Mouse (Mus musculus) midbrain, embryonic 11.5 days (tissue): ENCODE results near the gene Myl6b. TPM values are rescaled to one million over a fixed set of nuclear protein-coding genes. Genes with fewer than 3 reads are reported as not detected.
A peak's percentile ranks its signal among the peaks of the same experiment; 100 is the strongest.

Experiments
- ATAC-seq: fragments of 200-750 bp; cut with Nextera tagmentation; 2 replicates; pipeline ENCODE4 v1.8.0; 2017; ENCODE audit warnings: moderate TSS enrichment, moderate library complexity; ENCODE audit not compliant: low FRiP score
- DNase-seq: peaks from one replicate; pipeline ENCODE4 v3.0.0; 2015; ENCODE audit warnings: low spot score; ENCODE audit errors: missing footprints
- H3K27ac ChIP-seq: fragments of 300-500 bp; sonication (generic); 2 replicates; pipeline ENCODE4 v1.5.1; 2014; ENCODE audit warnings: low read depth, low read length
- H3K27me3 ChIP-seq: fragments of 300-500 bp; sonication (generic); 2 replicates; pipeline ENCODE4 v1.6.1; 2014; ENCODE audit warnings: mild to moderate bottlenecking, low read length, moderate library complexity, mixed read lengths; ENCODE audit not compliant: control insufficient read depth, insufficient read depth
- H3K36me3 ChIP-seq: fragments of 300-500 bp; sonication (generic); 2 replicates; pipeline ENCODE4 v1.6.1; 2014; ENCODE audit warnings: mild to moderate bottlenecking, low read length, moderate library complexity, mixed read lengths; ENCODE audit not compliant: control insufficient read depth, insufficient read depth
- H3K4me1 ChIP-seq: fragments of 300-500 bp; sonication (generic); 2 replicates; pipeline ENCODE4 v1.6.1; 2014; ENCODE audit warnings: low read length; ENCODE audit not compliant: control insufficient read depth, insufficient read depth
- H3K4me2 ChIP-seq: fragments of 300-500 bp; sonication (generic); 2 replicates; pipeline ENCODE4 v1.6.1; 2014; ENCODE audit warnings: mild to moderate bottlenecking, moderate library complexity
- H3K4me3 ChIP-seq: fragments of 300-500 bp; sonication (generic); 2 replicates; pipeline ENCODE4 v1.5.1; 2014; ENCODE audit warnings: low read depth, low read length
- H3K9ac ChIP-seq: fragments of 300-500 bp; sonication (generic); 2 replicates; pipeline ENCODE4 v1.6.1; 2014; ENCODE audit warnings: low read length
- H3K9me3 ChIP-seq: fragments of 300-500 bp; sonication (generic); 2 replicates; pipeline ENCODE4 v1.6.1; 2016; ENCODE audit warnings: low read length; ENCODE audit not compliant: control insufficient read depth
- whole genome bisulfite sequencing: fragments of 180-500 bp; shearing (Covaris S2); extraction: QIAGEN DNeasy Blood & Tissue Kit; methylation state at CpG from one replicate; pipeline ENCODE4 v1.1.7; 2014; 5-methylcytosine and 5-hydroxymethylcytosine counted together
- polyA plus RNA-seq: library from polyadenylated mRNA; unstranded; fragments of >200 nt; fragmentation: Nextera tagmentation; extraction: Ambion mirVana; gene quantifications from 2 replicates; pipeline ENCODE4 v1.2.1, GENCODE M21; 2014

The Myl6b gene
- polyA plus RNA-seq, 1 experiment from 2014 or later: 3.4 TPM

- peak overlapping the region; percentile 68 for H3K9ac ChIP-seq
- DNase-seq (peak; percentile 91), ATAC-seq (no peak)
- H3K4me2 ChIP-seq: peak overlapping the region; percentile 100
- H3K9me3 ChIP-seq: no peaks in the 10 kb centered on the region
- 5% methylated on average over 11 of the region's 11 CpGs for WGBS
- H3K27ac ChIP-seq: no peak overlapping the region
- no peaks in the 10 kb centered on the region; the same call in 1 of the 2 replicates for H3K36me3 ChIP-seq
- peak overlapping the region; percentile 72 for H3K4me3 ChIP-seq
- peaks cover 21% of the 10 kb centered on the region for H3K27me3 ChIP-seq
- H3K4me1 ChIP-seq: 0 out of 2 replicates have a peak, but pooled peaks cover 5% of the 10 kb centered on the region
Observed at GRCm38 (mm10) chr10:128524111-128524731, 25.7 kb upstream of the Myl6b start.

GRCm38 (mm10) chr10:128522351-128522750, 23.9 kb upstream of the Myl6b start:
- no peak for ATAC-seq
- no peak for DNase-seq
- no peak overlapping the region for H3K27ac ChIP-seq
- H3K36me3 ChIP-seq: no peaks in the 10 kb centered on the region; the same call in 1 of the 2 replicates
- WGBS: 82% methylated on average over 6 of the region's 6 CpGs
- H3K9ac ChIP-seq: no peak overlapping the region
- no peak overlapping the region for H3K4me3 ChIP-seq
- H3K9me3 ChIP-seq: no peaks in the 10 kb centered on the region
- peaks cover 23% of the 10 kb centered on the region for H3K27me3 ChIP-seq
- H3K4me1 ChIP-seq: 0 out of 2 replicates have a peak, but pooled peaks cover 5% of the 10 kb centered on the region
- H3K4me2 ChIP-seq: no peak overlapping the region

- Histone ChIP-seq H3K27ac (no peak overlapping the region), H3K27me3 (peaks cover 39% of the 10 kb centered on the region), H3K9ac (no peak overlapping the region), H3K4me2 (no peak overlapping the region), H3K9me3 (no peaks in the 10 kb centered on the region), H3K36me3 (no peaks in the 10 kb centered on the region; the same call in 1 of the 2 replicates), H3K4me3 (no peak overlapping the region), H3K4me1 (0 out of 2 replicates have a peak, but pooled peaks cover 5% of the 10 kb centered on the region)
- ATAC-seq (no peak), DNase-seq (no peak)
- 85% methylated on average over 16 of the region's 16 CpGs for WGBS
Observed at GRCm38 (mm10) chr10:128520591-128520990, 22.1 kb upstream of the Myl6b start.

GRCm38 (mm10) chr10:128518833-128519232, 20.3 kb upstream of the Myl6b start:
- ATAC-seq: no peak
- H3K36me3 ChIP-seq: no peaks in the 10 kb centered on the region; the same call in 1 of the 2 replicates
- no peaks in the 10 kb centered on the region for H3K4me1 ChIP-seq
- H3K27ac ChIP-seq: no peak overlapping the region
- H3K27me3 ChIP-seq: peaks cover 30% of the 10 kb centered on the region
- H3K9ac ChIP-seq: no peak overlapping the region
- H3K9me3 ChIP-seq: no peaks in the 10 kb centered on the region
- no peak for DNase-seq
- 70% methylated on average over 7 of the region's 7 CpGs for WGBS
- no peak overlapping the region for H3K4me2 ChIP-seq
- H3K4me3 ChIP-seq: no peak overlapping the region

GRCm38 (mm10) chr10:128516677-128517076, 18.2 kb upstream of the Myl6b start:
- no peak for ATAC-seq
- Histone ChIP-seq H3K4me1 (no peaks in the 10 kb centered on the region), H3K27me3 (peaks cover 21% of the 10 kb centered on the region), H3K27ac (no peak overlapping the region), H3K4me2 (no peak overlapping the region), H3K36me3 (no peaks in the 10 kb centered on the region; the same call in 1 of the 2 replicates), H3K9me3 (no peaks in the 10 kb centered on the region), H3K4me3 (no peak overlapping the region), H3K9ac (no peak overlapping the region)
- DNase-seq: no peak
- 19% methylated on average over 6 of the region's 6 CpGs for WGBS

GRCm38 (mm10) chr10:128516029-128516428, 17.5 kb upstream of the Myl6b start:
- Histone ChIP-seq H3K4me2 (no peak overlapping the region), H3K9me3 (no peaks in the 10 kb centered on the region), H3K27me3 (peaks cover 21% of the 10 kb centered on the region), H3K9ac (no peak overlapping the region), H3K36me3 (no peaks in the 10 kb centered on the region; the same call in 1 of the 2 replicates), H3K27ac (no peak overlapping the region), H3K4me1 (no peaks in the 10 kb centered on the region), H3K4me3 (no peak overlapping the region)
- no peak for DNase-seq
- WGBS: 5% methylated on average over 20 of the region's 20 CpGs
- no peak for ATAC-seq

- DNase-seq (no peak), ATAC-seq (no peak)
- H3K4me2 ChIP-seq: no peak overlapping the region
- no peak overlapping the region for H3K27ac ChIP-seq
- H3K4me3 ChIP-seq: no peak overlapping the region
- no peaks in the 10 kb centered on the region; the same call in 1 of the 2 replicates for H3K36me3 ChIP-seq
- WGBS: 81% methylated on average over 4 of the region's 4 CpGs
- H3K4me1 ChIP-seq: no peaks in the 10 kb centered on the region
- no peak overlapping the region for H3K9ac ChIP-seq
- peaks cover 21% of the 10 kb centered on the region for H3K27me3 ChIP-seq
- no peaks in the 10 kb centered on the region for H3K9me3 ChIP-seq
Observed at GRCm38 (mm10) chr10:128515044-128515443, 16.6 kb upstream of the Myl6b start.

- WGBS: 83% methylated on average over 12 of the region's 12 CpGs
- no peaks in the 10 kb centered on the region for H3K9me3 ChIP-seq
Observed at GRCm38 (mm10) chr10:128511761-128512160, 13.3 kb upstream of the Myl6b start.

GRCm38 (mm10) chr10:128511189-128511588, 12.7 kb upstream of the Myl6b start:
- Histone ChIP-seq H3K27ac (no peak overlapping the region), H3K4me2 (no peak overlapping the region), H3K4me1 (no peaks in the 10 kb centered on the region), H3K9me3 (no peaks in the 10 kb centered on the region), H3K4me3 (no peak overlapping the region), H3K36me3 (no peaks in the 10 kb centered on the region), H3K9ac (no peak overlapping the region), H3K27me3 (peaks cover 7% of the 10 kb centered on the region)
- 88% methylated on average over 9 of the region's 9 CpGs for whole genome bisulfite sequencing
- DNase-seq (no peak), ATAC-seq (no peak)

More at GRCm38 (mm10) chr10:128511761-128512160, 13.3 kb upstream of the Myl6b start:
- DNase-seq: no peak
- Histone ChIP-seq H3K9ac (no peak overlapping the region), H3K36me3 (no peaks in the 10 kb centered on the region), H3K4me3 (no peak overlapping the region), H3K4me2 (no peak overlapping the region), H3K27me3 (peaks cover 13% of the 10 kb centered on the region), H3K4me1 (no peaks in the 10 kb centered on the region), H3K27ac (no peak overlapping the region)
- no peak for ATAC-seq
